Mouse (Mus musculus): ENCODE results near the gene Hint1.

DNA sequence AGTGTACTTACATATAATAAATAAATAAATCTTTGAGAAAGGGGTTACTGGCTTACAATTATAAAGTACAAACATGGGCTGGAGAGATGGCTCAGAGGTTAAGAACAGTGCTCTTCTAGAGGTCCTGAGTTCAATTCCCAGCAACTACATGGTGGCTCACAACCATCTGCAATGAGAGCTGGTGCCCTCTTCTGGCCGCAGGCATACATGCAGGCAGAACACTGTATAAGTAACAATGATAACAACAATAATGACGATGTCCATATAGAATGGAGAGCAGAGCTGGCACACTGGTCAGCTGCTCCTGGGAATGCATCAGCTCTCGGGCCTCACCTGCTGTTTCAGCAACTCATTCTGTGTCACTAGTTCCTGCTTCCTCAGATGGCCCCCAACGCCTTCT lies 52.1 kb downstream of the Hint1 start:
- TF ChIP-seq POLR2A (IDR thresholded peaks at IDR 0.05; ENCODE audit: control insufficient read depth, extremely low read depth, insufficient read depth, low read length, poor library complexity) (no peak), CTCF (IDR thresholded peaks at IDR 0.05; ENCODE audit: borderline replicate concordance, control insufficient read depth, extremely low read depth, insufficient read depth, low read length, poor library complexity) (0 out of 2 replicates have a peak, but pooled peaks have one; percentile 20)
